Mouse (Mus musculus) myocyte (in vitro differentiated cells): ENCODE results near the gene Gm5483. TPM values are rescaled to one million over a fixed set of nuclear protein-coding genes. Genes with fewer than 3 reads are reported as not detected.
"Not testable (repeated sequence)": the region's sequence is repeated elsewhere in the genome, so short reads cannot be mapped to it uniquely, and the experiment has no call there.

Experiments
- H3K27me3 ChIP-seq: one replicate; pipeline ENCODE4 v1.6.1; 2011; ENCODE audit not compliant: control insufficient read depth, insufficient read depth, insufficient read length
- H3K36me3 ChIP-seq: one replicate; pipeline ENCODE4 v1.6.1; 2011; ENCODE audit not compliant: control insufficient read depth, insufficient read depth
- H3K4me2 ChIP-seq: one replicate; pipeline ENCODE4 v1.6.1; 2011; ENCODE audit warnings: low read depth, control low read depth
- H3K4me3 ChIP-seq: one replicate; pipeline ENCODE4 v1.5.1; 2011; ENCODE audit warnings: mild to moderate bottlenecking, control low read depth, moderate library complexity
- H3K79me2 ChIP-seq: one replicate; pipeline ENCODE4 v1.6.1; 2011; ENCODE audit not compliant: control insufficient read depth, insufficient read depth
- H3ac ChIP-seq: one replicate; pipeline ENCODE4 v1.6.1; 2011; ENCODE audit not compliant: control insufficient read depth, insufficient read length
- CEBPB ChIP-seq: IDR thresholded peaks from 2 replicates; pipeline ENCODE4 v1.6.1; 2011; ENCODE audit warnings: mild to moderate bottlenecking, moderate library complexity; ENCODE audit not compliant: poor library complexity, insufficient read depth, severe bottlenecking
- E2F4 ChIP-seq: IDR thresholded peaks from one replicate; pipeline ENCODE4 v1.6.1; 2011; ENCODE audit warnings: mild to moderate bottlenecking, control low read depth, moderate library complexity; ENCODE audit not compliant: insufficient read depth
- MAX ChIP-seq: IDR thresholded peaks from one replicate; pipeline ENCODE4 v1.6.1; 2011; ENCODE audit warnings: low read depth, mild to moderate bottlenecking, control low read depth
- MYOD1 ChIP-seq, 3 experiments: IDR thresholded peaks; one replicate each; pipeline ENCODE4 v1.6.1; 2011; ENCODE audit warnings: control low read depth in 2 of 3, low read depth in 2 of 3, mild to moderate bottlenecking in 2 of 3, moderate library complexity in 1 of 3; ENCODE audit not compliant: insufficient read length in 2 of 3, control insufficient read depth in 1 of 3
- MYOG ChIP-seq, 3 experiments: IDR thresholded peaks; one replicate each; pipeline ENCODE4 v1.6.1; 2011; ENCODE audit warnings: control low read depth in 2 of 3, low read depth in 2 of 3, mild to moderate bottlenecking in 2 of 3; ENCODE audit not compliant: insufficient read length in 2 of 3, control insufficient read depth in 1 of 3, insufficient read depth in 1 of 3
- POLR2A ChIP-seq: IDR thresholded peaks from one replicate; pipeline ENCODE4 v1.6.1; 2011; ENCODE audit warnings: low read depth, mild to moderate bottlenecking, control low read depth, moderate library complexity; ENCODE audit not compliant: insufficient read length
- POLR2AphosphoS2 ChIP-seq: IDR thresholded peaks from one replicate; pipeline ENCODE4 v1.6.1; 2011; ENCODE audit warnings: low read depth, control low read depth; ENCODE audit not compliant: insufficient read length
- REST ChIP-seq: IDR thresholded peaks from one replicate; pipeline ENCODE4 v1.6.1; 2011; ENCODE audit warnings: mild to moderate bottlenecking, control low read depth, moderate library complexity; ENCODE audit not compliant: insufficient read depth, insufficient read length
- SRF ChIP-seq: IDR thresholded peaks from one replicate; pipeline ENCODE4 v1.6.1; 2011; ENCODE audit warnings: low read depth; ENCODE audit not compliant: control insufficient read depth, insufficient read length
- TCF12 ChIP-seq: IDR thresholded peaks from one replicate; pipeline ENCODE4 v1.6.1; 2011; ENCODE audit warnings: mild to moderate bottlenecking, control low read depth; ENCODE audit not compliant: poor library complexity, insufficient read depth, severe bottlenecking
- TCF3 ChIP-seq: IDR thresholded peaks from one replicate; pipeline ENCODE4 v1.6.1; 2011; ENCODE audit warnings: low read depth, control low read depth; ENCODE audit not compliant: insufficient read length
- USF1 ChIP-seq: IDR thresholded peaks from one replicate; pipeline ENCODE4 v1.6.1; 2011; ENCODE audit warnings: low read depth, mild to moderate bottlenecking, control low read depth, moderate library complexity
- polyA plus RNA-seq: library from polyadenylated mRNA; unstranded; fragments of >200 nt; fragmentation: generic; extraction: Trizol; gene quantifications from one replicate; pipeline ENCODE4 v1.2.1, GENCODE M21; 2012; ENCODE audit warnings: missing spikeins

Gene Gm5483
- polyA plus RNA-seq, 1 experiment = not detected

DNA sequence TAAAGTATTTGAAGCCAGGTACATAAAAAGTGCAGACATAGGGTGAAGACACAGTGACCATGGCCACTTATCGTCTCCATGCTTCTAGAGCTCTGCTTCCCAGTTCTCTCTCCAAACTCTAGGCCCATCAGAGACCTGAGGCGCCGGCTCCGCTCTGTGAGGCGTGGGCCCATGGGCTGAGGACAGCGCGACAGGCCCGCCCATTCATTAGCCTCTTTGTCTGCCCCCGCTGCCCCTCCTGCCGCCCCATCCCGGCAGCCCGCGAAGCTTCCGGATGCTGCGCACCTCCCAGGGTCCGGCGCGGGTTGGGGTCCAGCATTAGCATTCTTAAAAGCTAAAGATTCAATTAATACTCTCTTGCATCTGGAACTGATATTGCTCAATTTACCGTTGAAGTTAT, 15.2 kb downstream of the Gm5483 start:
- Histone ChIP-seq H3K4me2 (no peak overlapping the region), H3K27me3 (no peaks in the 10 kb centered on the region), H3K36me3 (no peaks in the 10 kb centered on the region), H3K79me2 (no peaks in the 10 kb centered on the region), H3ac (no peak overlapping the region), H3K4me3 (no peak overlapping the region)
- TF ChIP-seq POLR2A = no peak
- TF ChIP-seq SRF = no peak
- no peak for TF ChIP-seq MYOD1 (IDR thresholded peaks at IDR 0.05; ENCODE audit: control insufficient read depth in 1 of 3, insufficient read length in 2 of 3, low read depth in 2 of 3)
- TF ChIP-seq REST = no peak
- no peak for TF ChIP-seq USF1
- TF ChIP-seq MAX = no peak
- no peak for TF ChIP-seq TCF3
- TF ChIP-seq TCF12 = no peak
- no peak for TF ChIP-seq E2F4
- no peak for TF ChIP-seq POLR2AphosphoS2
- TF ChIP-seq CEBPB = no peak

DNA sequence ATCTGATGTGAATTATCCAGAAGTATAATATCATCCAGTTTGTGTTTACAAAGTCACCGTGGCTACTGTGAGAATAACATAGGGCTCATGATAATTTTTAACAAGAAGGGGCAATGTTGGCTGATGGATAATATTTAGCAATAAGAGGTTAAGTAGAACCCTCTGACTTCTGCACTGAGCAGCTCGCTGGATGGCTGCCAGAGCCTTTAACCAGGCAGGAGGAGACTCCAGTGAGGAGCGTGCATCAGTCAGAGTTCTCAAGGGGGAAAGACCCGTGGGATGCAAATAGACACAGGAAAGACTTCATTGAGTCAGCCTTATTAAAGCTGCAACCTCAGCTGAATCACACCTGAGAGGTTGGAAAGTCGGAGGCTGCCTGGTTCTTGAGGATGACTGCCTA, 19.8 kb downstream of the Gm5483 start:
- Histone ChIP-seq H3K36me3 (no peaks in the 10 kb centered on the region), H3K4me3 (no peak overlapping the region), H3K79me2 (no peaks in the 10 kb centered on the region), H3K4me2 (no peak overlapping the region), H3ac (no peak overlapping the region), H3K27me3 (no peaks in the 10 kb centered on the region)
- TF ChIP-seq USF1 (no peak), E2F4 (no peak), MYOG (IDR thresholded peaks at IDR 0.05; ENCODE audit: control insufficient read depth in 1 of 3, insufficient read depth in 1 of 3, insufficient read length in 2 of 3, low read depth in 2 of 3) (no peak), POLR2A (no peak), TCF3 (no peak), SRF (no peak), POLR2AphosphoS2 (no peak), TCF12 (no peak), MAX (no peak), REST (no peak), MYOD1 (IDR thresholded peaks at IDR 0.05; ENCODE audit: control insufficient read depth in 1 of 3, insufficient read length in 2 of 3, low read depth in 2 of 3) (no peak), CEBPB (no peak)

DNA sequence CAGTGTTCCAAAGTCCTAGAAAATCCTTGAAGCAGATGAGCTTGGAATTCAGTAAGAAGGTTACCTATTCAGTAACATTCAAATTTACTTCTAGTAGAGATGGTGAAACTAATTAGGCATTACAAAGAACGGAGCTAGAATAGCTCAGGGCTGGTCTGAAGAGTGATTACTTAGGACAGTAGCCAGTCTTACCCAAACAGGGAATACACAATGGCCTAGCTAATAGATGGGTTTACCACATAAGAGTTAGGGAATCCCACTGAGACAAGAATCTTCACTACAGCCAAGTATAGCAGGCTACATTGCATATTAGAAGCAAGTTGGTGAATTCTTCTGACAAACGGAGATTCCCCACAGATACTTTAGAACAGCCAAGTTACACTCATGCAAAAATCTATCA, 21.7 kb downstream of the Gm5483 start:
- not testable (repeated sequence) for H3K4me3 ChIP-seq, H3ac ChIP-seq, H3K27me3 ChIP-seq, H3K79me2 ChIP-seq, H3K4me2 ChIP-seq, H3K36me3 ChIP-seq

DNA sequence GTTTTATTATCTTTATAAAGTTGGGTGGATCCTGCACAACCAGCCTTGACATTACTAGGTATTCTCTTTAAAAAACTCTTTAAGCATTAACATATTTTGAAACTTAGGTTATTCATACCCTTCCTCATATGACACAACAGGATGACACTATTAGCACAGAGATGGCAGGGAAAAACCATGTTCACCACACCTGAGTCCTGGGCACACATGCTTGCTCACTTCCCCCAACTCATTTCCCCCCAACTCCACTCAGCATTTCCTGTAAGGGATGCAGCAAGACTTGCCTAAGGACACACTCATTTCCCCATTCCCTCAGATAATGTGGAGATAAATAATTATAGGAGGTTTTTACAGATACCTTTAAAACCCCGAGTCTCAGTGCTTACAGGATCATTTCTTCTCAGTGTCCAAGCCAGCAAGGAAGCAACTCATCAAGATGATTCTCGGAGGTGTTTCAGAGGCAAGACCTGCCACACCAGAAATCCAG, 26.0 kb downstream of the Gm5483 start, which contains the start of gene Gm5416:
Gene Gm5416, plus strand, starts transcription at position 437 of the 487 bp plus-strand sequence.
- no peaks in the 10 kb centered on the region for H3K36me3 ChIP-seq
- H3K27me3 ChIP-seq = no peaks in the 10 kb centered on the region
- no peak within 1 kb of the TSS for H3K4me3 ChIP-seq
- no peak within 1 kb of the TSS for H3ac ChIP-seq
- no peak within 1 kb of the TSS for H3K4me2 ChIP-seq
- TF ChIP-seq E2F4 (no peak), TCF12 (no peak), MYOD1 (IDR thresholded peaks at IDR 0.05; ENCODE audit: control insufficient read depth in 1 of 3, insufficient read length in 2 of 3, low read depth in 2 of 3) (no peak), REST (no peak), USF1 (no peak), POLR2A (no peak), POLR2AphosphoS2 (no peak), MYOG (IDR thresholded peaks at IDR 0.05; ENCODE audit: control insufficient read depth in 1 of 3, insufficient read depth in 1 of 3, insufficient read length in 2 of 3, low read depth in 2 of 3) (no peak), MAX (no peak), TCF3 (no peak), SRF (no peak)
- no peaks in the 10 kb centered on the region for H3K79me2 ChIP-seq

DNA sequence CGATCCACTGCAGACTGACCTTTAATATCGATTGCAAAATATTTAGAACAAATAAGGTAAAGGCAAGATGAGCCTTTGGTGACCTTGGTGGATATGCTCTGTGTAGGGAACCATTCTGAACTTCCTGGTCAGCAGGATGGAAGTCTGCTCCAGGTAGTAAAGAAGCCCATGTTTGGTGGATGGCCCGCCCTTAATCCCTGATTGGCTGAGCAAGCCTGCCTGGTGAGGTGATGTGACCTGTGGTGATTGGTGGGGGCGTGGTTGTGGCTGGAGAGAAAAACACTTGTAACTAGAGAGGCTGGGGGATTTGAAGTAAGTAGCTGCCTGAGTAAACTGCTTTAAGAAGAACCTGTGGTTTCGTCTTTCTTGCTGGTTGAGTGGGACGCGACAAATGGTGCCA, 37.2 kb downstream of the Gm5483 start, which contains the start of gene 2010005H15Rik:
Gene 2010005H15Rik, plus strand, starts transcription at position 301 of the 400 bp plus-strand sequence.
- not testable (repeated sequence) for H3K79me2 ChIP-seq, H3K4me3 ChIP-seq

More for the DNA sequence above, 37.2 kb downstream of the Gm5483 start, which contains the start of gene 2010005H15Rik:
- H3ac ChIP-seq, H3K36me3 ChIP-seq, H3K4me2 ChIP-seq, H3K27me3 ChIP-seq: not testable (repeated sequence)

Other genes with a start within 250 kb of the Gm5483 start
- 1.2 TPM for gene Parp9, start 245.7 kb upstream of the Gm5483 start, polyA plus RNA-seq
- 0.83 TPM for gene Dtx3l, start 245.1 kb upstream of the Gm5483 start, polyA plus RNA-seq
- gene Kpna1, start 205.5 kb upstream of the Gm5483 start, polyA plus RNA-seq = 14.8 TPM
- 1.9 TPM for gene Wdr5b, start 143.0 kb upstream of the Gm5483 start, polyA plus RNA-seq
- 363 TPM for gene Fam162a, start 112.6 kb upstream of the Gm5483 start, polyA plus RNA-seq
- gene Ccdc58, start 112.5 kb upstream of the Gm5483 start, polyA plus RNA-seq = 41.8 TPM
- gene Csta1, start 53.0 kb upstream of the Gm5483 start, polyA plus RNA-seq = not detected
- gene Stfa2l1, start 27.4 kb upstream of the Gm5483 start, polyA plus RNA-seq = not detected
- not detected for gene Gm5416, start 26.2 kb downstream of the Gm5483 start, polyA plus RNA-seq
- gene 2010005H15Rik, start 37.3 kb downstream of the Gm5483 start, polyA plus RNA-seq = not detected
- gene Stfa1, start 92.7 kb downstream of the Gm5483 start, polyA plus RNA-seq = not detected
- not detected for gene BC117090, start 150.1 kb downstream of the Gm5483 start, polyA plus RNA-seq
- gene BC100530, start 183.5 kb downstream of the Gm5483 start, polyA plus RNA-seq = not detected
- gene Stfa2, start 224.2 kb downstream of the Gm5483 start, polyA plus RNA-seq = not detected